35 mouse cellular contexts compared by ENCODE assay signal in genomic region chr13:4131317-4131716, GRCm38 (mm10). TPM values are rescaled to one million over a fixed set of nuclear protein-coding genes. Genes with fewer than 3 reads are reported as not detected.
"Had no signal": no experiment of that assay in that cellular context is flagged by ENCODE, and none has a peak within 500 bp of the region (broad histone marks: within the 10 kb centered on the region; RNA-seq: fewer than 3 reads in every experiment).

No protein-coding gene starts in this region.

- H3K9ac ChIP-seq: heart, embryonic 12.5 days; heart, embryonic 13.5 days; heart, embryonic 15.5 days; hindbrain, embryonic 12.5 days; hindbrain, embryonic 13.5 days; hindbrain, embryonic 14.5 days; hindbrain, embryonic 15.5 days; kidney, embryonic 15.5 days had no signal

- H3K4me3 ChIP-seq: heart, embryonic 10.5 days; heart, embryonic 12.5 days; heart, embryonic 13.5 days; heart, embryonic 15.5 days; hindbrain, embryonic 10.5 days; hindbrain, embryonic 12.5 days; hindbrain, embryonic 13.5 days; hindbrain, embryonic 15.5 days; kidney, embryonic 15.5 days; layer of hippocampus, adult 2 months; left cerebral cortex, adult 2 months had no signal

- H3K27ac ChIP-seq: heart, embryonic 10.5 days; heart, embryonic 13.5 days; heart, embryonic 15.5 days; hindbrain, embryonic 10.5 days; hindbrain, embryonic 12.5 days; hindbrain, embryonic 13.5 days; hindbrain, embryonic 14.5 days; hindbrain, embryonic 15.5 days; hindbrain, postnatal 0 days; kidney, embryonic 15.5 days; kidney, postnatal 0 days; layer of hippocampus, adult 2 months; left cerebral cortex, adult 2 months had no signal

- H3K36me3 ChIP-seq: heart, embryonic 10.5 days; heart, embryonic 12.5 days; heart, embryonic 13.5 days; heart, embryonic 15.5 days; hindbrain, embryonic 10.5 days; hindbrain, embryonic 12.5 days; hindbrain, embryonic 13.5 days; hindbrain, embryonic 15.5 days; kidney, embryonic 15.5 days had no signal

- DNase-seq: heart, postnatal 10 days; heart, postnatal 14 days; heart, postnatal 36 days; heart, postnatal 4 days; kidney, adult 11 months; kidney, adult 18-20 months; kidney, adult 2 months; kidney, adult 8-10 months; kidney, adult 9 months; kidney, postnatal 10 days; kidney, postnatal 14 days; kidney, postnatal 25 days; kidney, postnatal 36 days; kidney, postnatal 4 days; layer of hippocampus, adult 9-11 months; layer of hippocampus, postnatal 36 days had no signal

- H3K9me3 ChIP-seq: heart, embryonic 10.5 days; heart, embryonic 13.5 days; heart, embryonic 15.5 days; hindbrain, embryonic 10.5 days; hindbrain, embryonic 12.5 days; hindbrain, embryonic 13.5 days; hindbrain, embryonic 15.5 days; kidney, embryonic 15.5 days had no signal

- H3K27me3 ChIP-seq: heart, embryonic 12.5 days; heart, embryonic 13.5 days; heart, embryonic 15.5 days; hindbrain, embryonic 12.5 days; hindbrain, embryonic 13.5 days; hindbrain, embryonic 15.5 days; kidney, embryonic 15.5 days had no signal

- H3K4me1 ChIP-seq: heart, embryonic 10.5 days; heart, embryonic 12.5 days; heart, embryonic 13.5 days; heart, embryonic 15.5 days; hindbrain, embryonic 10.5 days; hindbrain, embryonic 12.5 days; hindbrain, embryonic 13.5 days; hindbrain, embryonic 15.5 days; kidney, embryonic 15.5 days had no signal

- ATAC-seq: hindbrain, embryonic 16.5 days; hindbrain, postnatal 0 days; inflammation-experienced regulatory T-cells, adult 6 months had no signal

- H3K4me2 ChIP-seq: heart, embryonic 11.5 days; heart, embryonic 12.5 days; heart, embryonic 13.5 days; heart, embryonic 15.5 days; hindbrain, embryonic 12.5 days; hindbrain, embryonic 13.5 days; hindbrain, embryonic 14.5 days; hindbrain, embryonic 15.5 days; kidney, embryonic 15.5 days had no signal

RNA-seq across cellular contexts. Expression of gene Akr1c18, which starts 19.1 kb away (rescaled TPM):
- polyA plus RNA-seq: heart, embryonic 11.5 days; heart, embryonic 12.5 days; heart, embryonic 13.5 days; hindbrain, embryonic 10.5 days; hindbrain, embryonic 11.5 days; hindbrain, embryonic 12.5 days; hindbrain, embryonic 13.5 days; hindbrain, embryonic 14.5 days; hindbrain, embryonic 15.5 days; hindbrain, embryonic 16.5 days; hindbrain, postnatal 0 days; large intestine, adult 2 months had no signal
